Mouse (Mus musculus) heart, adult 2 months (tissue): Measurements from ENCODE around the gene Zbtb8os.

ENCODE experiments used
- CTCF ChIP-seq: fragments of 200-600 bp; IDR thresholded peaks from 2 replicates; pipeline ENCODE4 v1.8.1; 2022; ENCODE audit warnings: antibody characterized with exemption, mild to moderate bottlenecking, moderate library complexity
- POLR2A ChIP-seq: fragments of 200-500 bp; IDR thresholded peaks from 2 replicates; pipeline ENCODE4 v1.6.1; 2011; ENCODE audit warnings: mild to moderate bottlenecking, low read depth, low read length, control low read depth; ENCODE audit not compliant: insufficient read depth

DNA sequence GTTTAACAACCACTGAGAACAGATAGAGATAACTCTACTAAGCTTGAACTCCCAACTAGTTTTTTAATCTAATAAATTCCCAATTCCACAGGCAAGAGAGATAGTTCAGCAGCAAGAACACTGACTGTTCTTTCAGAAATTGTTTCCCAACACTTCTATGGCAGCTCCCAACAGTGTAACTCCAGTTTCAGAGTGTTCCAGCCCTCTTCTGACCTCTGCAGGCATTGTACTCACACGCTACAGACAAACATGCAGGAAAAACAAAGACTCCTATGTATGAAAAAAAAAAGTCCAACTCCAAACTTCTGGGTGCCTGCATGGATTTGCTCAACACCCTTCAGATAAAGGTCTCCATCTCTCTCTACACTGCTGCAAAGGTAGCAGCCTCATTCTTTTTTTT is 2.6 kb upstream of the Zbtb8os start:
- TF ChIP-seq CTCF (no peak), POLR2A (no peak)
